Mouse (Mus musculus) heart, postnatal 0 days (tissue): ENCODE measurements around the gene Aco2. TPM values are rescaled to one million over a fixed set of nuclear protein-coding genes. Genes with fewer than 3 reads are reported as not detected.

Experiments
- ATAC-seq: fragments of 200-750 bp; cut with Nextera tagmentation; 2 replicates; pipeline ENCODE4 v1.8.0; 2017; ENCODE audit warnings: low read depth, moderate number of reproducible peaks, moderate library complexity; ENCODE audit not compliant: insufficient read depth
- DNase-seq: peaks from one replicate; pipeline ENCODE4 v3.0.0-alpha.2; 2016; ENCODE audit warnings: low spot score
- H3K27ac ChIP-seq: fragments of 300-500 bp; sonication (generic); 2 replicates; pipeline ENCODE4 v1.5.1; 2014; ENCODE audit warnings: low read depth, mild to moderate bottlenecking
- H3K27me3 ChIP-seq: fragments of 300-500 bp; sonication (generic); 2 replicates; pipeline ENCODE4 v1.6.1; 2014; ENCODE audit warnings: low read length, mixed read lengths; ENCODE audit not compliant: control insufficient read depth, insufficient read depth
- H3K36me3 ChIP-seq: fragments of 300-500 bp; sonication (generic); replicated peaks from 2 replicates; pipeline ENCODE4 v1.6.1; 2014; ENCODE audit warnings: low read length, mixed read lengths; ENCODE audit not compliant: control insufficient read depth, insufficient read depth
- H3K4me1 ChIP-seq: fragments of 300-500 bp; sonication (generic); 2 replicates; pipeline ENCODE4 v1.6.1; 2014; ENCODE audit warnings: antibody characterized with exemption; ENCODE audit not compliant: control insufficient read depth, insufficient read depth
- H3K4me2 ChIP-seq: fragments of 300-500 bp; sonication (generic); 2 replicates; pipeline ENCODE4 v1.6.1; 2014; ENCODE audit warnings: low read depth, mild to moderate bottlenecking, low read length, moderate library complexity
- H3K4me3 ChIP-seq: fragments of 300-500 bp; sonication (generic); 2 replicates; pipeline ENCODE4 v1.5.1; 2014; ENCODE audit warnings: low read depth, low read length
- H3K9ac ChIP-seq: fragments of 300-500 bp; sonication (generic); replicated peaks from 2 replicates; pipeline ENCODE4 v1.6.1; 2014; ENCODE audit warnings: low read depth, low read length, mixed read lengths
- H3K9me3 ChIP-seq: fragments of 300-500 bp; sonication (generic); replicated peaks from 2 replicates; pipeline ENCODE4 v1.6.1; 2016; ENCODE audit warnings: low read length; ENCODE audit not compliant: control insufficient read depth
- CTCF ChIP-seq: IDR thresholded peaks from 2 replicates; pipeline ENCODE4 v1.5.1; 2016; ENCODE audit warnings: antibody characterized with exemption, control low read depth, low read depth
- EP300 ChIP-seq: IDR thresholded peaks from 2 replicates; pipeline ENCODE4 v1.6.1; 2016; ENCODE audit warnings: antibody characterized with exemption, low read depth
- WGBS: fragments of 180-500 bp; shearing (Covaris S2); extraction: QIAGEN DNeasy Blood & Tissue Kit; methylation state at CpG from one replicate; pipeline ENCODE4 v1.1.7; 2014; 5-methylcytosine and 5-hydroxymethylcytosine counted together
- polyA plus RNA-seq: library from polyadenylated mRNA; unstranded; fragments of >200 nt; fragmentation: Nextera tagmentation; extraction: Ambion mirVana; gene quantifications from 2 replicates; pipeline ENCODE4 v1.2.1, GENCODE M21; 2015
- total RNA-seq: library from RNA; depleted of rRNA; stranded (reverse); fragments of >200 nt; gene quantifications from 2 replicates; pipeline ENCODE4 v1.2.3, GENCODE M21; 2014; ENCODE audit warnings: low replicate concordance; rRNA removed

Aco2 gene
- total and polyA plus RNA-seq, 2 experiments from 2014 or later, result 1,040 to 2,039 TPM

DNA sequence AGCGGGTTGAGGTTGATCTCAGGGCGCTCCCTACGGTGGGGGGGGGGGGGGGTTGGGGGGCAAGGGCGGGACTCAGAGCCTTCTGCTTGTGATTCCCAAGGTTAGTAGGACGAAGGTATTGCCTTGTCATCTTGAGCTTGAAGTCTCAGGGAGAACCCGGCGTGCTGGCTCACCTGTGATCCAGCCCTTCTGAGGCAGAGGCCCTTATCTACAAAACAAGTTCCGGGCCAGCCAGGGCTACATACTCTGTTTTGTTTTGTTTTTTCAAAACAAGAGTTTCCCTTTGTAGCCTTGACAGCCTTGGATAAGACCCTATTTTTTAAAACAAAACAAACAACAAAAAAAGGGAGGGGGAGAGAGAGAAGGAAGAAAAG, 89.0 kb downstream of the Aco2 start:
- Histone ChIP-seq H3K27ac (no peak overlapping the region), H3K4me1 (0 out of 2 replicates have a peak, but pooled peaks cover 4% of the 10 kb centered on the region), H3K9ac (no peak overlapping the region), H3K9me3 (no peaks in the 10 kb centered on the region), H3K4me2 (peak overlapping the region; percentile 87), H3K36me3 (0 out of 2 replicates have a peak, but pooled peaks cover 1% of the 10 kb centered on the region), H3K27me3 (no peaks in the 10 kb centered on the region), H3K4me3 (peak overlapping the region; percentile 58)
- no peak for ATAC-seq
- TF ChIP-seq EP300, result no peak
- no peak for DNase-seq
- 1% methylated on average over 8 of the region's 8 CpGs for WGBS

DNA sequence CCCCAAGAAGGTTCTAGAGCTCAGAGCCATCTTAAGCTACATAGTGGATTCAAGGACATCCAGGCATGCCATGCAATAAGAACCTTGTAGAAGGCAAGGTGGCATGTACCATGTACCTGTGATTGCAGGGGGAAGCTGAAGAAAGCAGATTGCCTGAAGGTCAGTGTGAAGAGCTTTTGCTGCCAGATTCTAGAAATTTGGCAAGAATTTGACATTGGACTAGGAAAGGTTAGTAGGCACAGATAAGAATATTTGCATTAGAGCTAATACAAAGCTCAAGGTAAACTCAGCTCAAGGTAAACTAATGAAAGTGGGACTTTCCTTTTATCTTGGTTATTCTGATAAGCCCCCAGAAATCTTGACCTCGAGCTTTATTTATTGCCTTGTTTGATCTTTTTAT, 92.2 kb downstream of the Aco2 start:
- DNase-seq (no peak), ATAC-seq (no peak)
- TF ChIP-seq EP300 (no peak), CTCF (no peak)
- Histone ChIP-seq H3K9ac (no peak overlapping the region), H3K27me3 (no peaks in the 10 kb centered on the region), H3K4me1 (0 out of 2 replicates have a peak, but pooled peaks cover 4% of the 10 kb centered on the region), H3K4me3 (no peak overlapping the region), H3K4me2 (no peak overlapping the region), H3K36me3 (no peaks in the 10 kb centered on the region), H3K27ac (no peak overlapping the region), H3K9me3 (no peaks in the 10 kb centered on the region)
- 50% methylated on average over 1 of the region's 1 CpGs for WGBS

Other genes with a start within 250 kb of the Aco2 start
- gene L3mbtl2, start 208.4 kb upstream of the Aco2 start, total RNA-seq, result 17.2 and 18.6 TPM in 2 replicates
- gene L3mbtl2, start 208.4 kb upstream of the Aco2 start, polyA plus RNA-seq, result 8.8 and 9.3 TPM in 2 replicates
- 2.3 TPM in 1 of 2 replicates, not detected in the other for gene Chadl, start 175.0 kb upstream of the Aco2 start, total RNA-seq
- 0.74 and 1.2 TPM in 2 replicates for gene Chadl, start 175.0 kb upstream of the Aco2 start, polyA plus RNA-seq
- gene Zc3h7b, start 127.3 kb upstream of the Aco2 start, total RNA-seq, result 41.4 and 51.1 TPM in 2 replicates
- 11.6 and 14.3 TPM in 2 replicates for gene Zc3h7b, start 127.3 kb upstream of the Aco2 start, polyA plus RNA-seq
- gene Rangap1, start 126.8 kb upstream of the Aco2 start, total RNA-seq, result 50.6 and 87.8 TPM in 2 replicates
- 28.7 and 31.3 TPM in 2 replicates for gene Rangap1, start 126.8 kb upstream of the Aco2 start, polyA plus RNA-seq
- 41.5 and 58.7 TPM in 2 replicates for gene Tef, start 69.9 kb upstream of the Aco2 start, total RNA-seq
- gene Tef, start 69.9 kb upstream of the Aco2 start, polyA plus RNA-seq, result 27.8 and 30.3 TPM in 2 replicates
- gene Tob2, start 13.5 kb upstream of the Aco2 start, total RNA-seq, result 19.2 and 75.8 TPM in 2 replicates
- gene Tob2, start 13.5 kb upstream of the Aco2 start, polyA plus RNA-seq, result 16.0 and 18.2 TPM in 2 replicates
- gene Phf5a, start 398 bp upstream of the Aco2 start, total RNA-seq, result 26.9 and 31.0 TPM in 2 replicates
- gene Phf5a, start 398 bp upstream of the Aco2 start, polyA plus RNA-seq, result 60.7 and 65.3 TPM in 2 replicates
- 8.4 and 14.8 TPM in 2 replicates for gene Polr3h, start 53.9 kb downstream of the Aco2 start, total RNA-seq
- 315 and 321 TPM in 2 replicates for gene Polr3h, start 53.9 kb downstream of the Aco2 start, polyA plus RNA-seq
- 2.0 and 2.8 TPM in 2 replicates for gene Csdc2, start 64.5 kb downstream of the Aco2 start, total RNA-seq
- gene Csdc2, start 64.5 kb downstream of the Aco2 start, polyA plus RNA-seq, result 7.7 and 7.9 TPM in 2 replicates
- gene Pmm1, start 88.6 kb downstream of the Aco2 start, total RNA-seq, result 19.8 and 27.0 TPM in 2 replicates
- 17.8 and 19.1 TPM in 2 replicates for gene Pmm1, start 88.6 kb downstream of the Aco2 start, polyA plus RNA-seq
- not detected in 2 replicates for gene 1700029P11Rik, start 108.2 kb downstream of the Aco2 start, total RNA-seq
- not detected in 2 replicates for gene 1700029P11Rik, start 108.2 kb downstream of the Aco2 start, polyA plus RNA-seq
- gene Xrcc6, start 115.5 kb downstream of the Aco2 start, total RNA-seq, result 25.2 and 37.2 TPM in 2 replicates
- 36.8 and 39.0 TPM in 2 replicates for gene Xrcc6, start 115.5 kb downstream of the Aco2 start, polyA plus RNA-seq
- 9.0 and 13.6 TPM in 2 replicates for gene Desi1, start 161.6 kb downstream of the Aco2 start, total RNA-seq
- 15.4 and 16.1 TPM in 2 replicates for gene Desi1, start 161.6 kb downstream of the Aco2 start, polyA plus RNA-seq
- 204 and 222 TPM in 2 replicates for gene Snu13, start 175.3 kb downstream of the Aco2 start, total RNA-seq
- gene Snu13, start 175.3 kb downstream of the Aco2 start, polyA plus RNA-seq, result 109 and 123 TPM in 2 replicates
- gene 4930407I10Rik, start 186.8 kb downstream of the Aco2 start, total RNA-seq, result not detected in 2 replicates
- not detected in 2 replicates for gene 4930407I10Rik, start 186.8 kb downstream of the Aco2 start, polyA plus RNA-seq
- not detected in 2 replicates for gene Mei1, start 197.7 kb downstream of the Aco2 start, total RNA-seq
- gene Mei1, start 197.7 kb downstream of the Aco2 start, polyA plus RNA-seq, result not detected in 2 replicates